Comparison of ENCODE assay signal across 8 mouse cellular contexts in genomic region chr3:154596488-154596933, GRCm38 (mm10). TPM values are rescaled to one million over a fixed set of nuclear protein-coding genes. Genes with fewer than 3 reads are reported as not detected.
DNase-seq lines count a peak whose midpoint lies in the region; ATAC-seq lines count a peak whose summit lies in the region.

TSS of gene Cryz (plus strand) at chr3:154596711.

- peak within 1 kb of the TSS; percentile 63 for H3K4me3 ChIP-seq in hindbrain, embryonic 11.5 days (ENCODE audit: low read depth, low read length)

- 0 out of 2 replicates have a peak, but pooled peaks cover 2% of the 10 kb centered on the region for H3K4me1 ChIP-seq in hindbrain, embryonic 11.5 days (replicated peaks; ENCODE audit: control insufficient read depth, insufficient read depth, low read length)

- H3K9me3 ChIP-seq in hindbrain, embryonic 11.5 days (ENCODE audit: control insufficient read depth, low read length) = no peaks in the 10 kb centered on the region

- DNase-seq in MN1 (ENCODE audit: low spot score) = peak; percentile 92
- DNase-seq in cerebellum, adult 9-10 months = peak; percentile 96
- DNase-seq in frontal cortex, adult 2 months (ENCODE audit: extremely low spot score in 1 of 2, low spot score in 1 of 2) = peak; percentile 86 to 98
- DNase-seq in hindbrain, embryonic 11.5 days (ENCODE audit: low spot score) = peak; percentile 97
- peak; percentile 94 for DNase-seq in layer of hippocampus, postnatal 10 days (ENCODE audit: low spot score in 2 of 2)
- DNase-seq in lung, postnatal 10 days = peak; percentile 93
- DNase-seq in ovary, postnatal 36 days (ENCODE audit: low spot score) = peak; percentile 86
- DNase-seq in thymus, postnatal 25 days = peak; percentile 92

- ATAC-seq in hindbrain, embryonic 11.5 days (ENCODE audit: low FRiP score) = peak; percentile 90

- peak within 1 kb of the TSS; percentile 61 for H3K27ac ChIP-seq in hindbrain, embryonic 11.5 days (ENCODE audit: low read depth, low read length)

- H3K4me2 ChIP-seq in hindbrain, embryonic 11.5 days (replicated peaks; ENCODE audit: low read depth, low read length) = peak within 1 kb of the TSS; percentile 67

- no peaks in the 10 kb centered on the region for H3K36me3 ChIP-seq in hindbrain, embryonic 11.5 days (ENCODE audit: control insufficient read depth, insufficient read depth, low read length)

- H3K27me3 ChIP-seq in hindbrain, embryonic 11.5 days (ENCODE audit: control insufficient read depth, insufficient read depth, low read length) = no peaks in the 10 kb centered on the region

- under 1% methylated on average over 25 of the region's 25 CpGs for WGBS in hindbrain, embryonic 11.5 days

- H3K9ac ChIP-seq in hindbrain, embryonic 11.5 days (ENCODE audit: low read depth, low read length) = peak within 1 kb of the TSS; percentile 64

RNA-seq across cellular contexts. Expression of gene Cryz, which starts in this region (rescaled TPM):
- 13.9 and 16.0 TPM in 2 replicates for polyA plus RNA-seq in frontal cortex, adult 2 months (2012; rRNA removed)
- polyA plus RNA-seq in hindbrain, embryonic 11.5 days (2014; fragmentation: Nextera tagmentation; extraction: Ambion mirVana) = 18.6 and 18.9 TPM in 2 replicates
- total RNA-seq in layer of hippocampus, postnatal 10 days (2021) = 10 to 100 TPM; 18.1 to 20.2 TPM

Comparison
In these comparisons a context has a peak if more than half of its experiments do, and no peak if none do; other contexts are left out.
1. Peak in every context shown above with its lines: DNase-seq, ATAC-seq, H3K4me3 ChIP-seq and H3K27ac ChIP-seq.